Comparison of ENCODE assay signal across 21 mouse cellular contexts in genomic region chr17:23965805-23966425, GRCm38 (mm10). TPM values are rescaled to one million over a fixed set of nuclear protein-coding genes. Genes with fewer than 3 reads are reported as not detected.
DNase-seq lines count a peak whose midpoint lies in the region; ATAC-seq and TF ChIP-seq lines count a peak whose summit lies in the region.
"Had no signal": no experiment of that assay in that cellular context is flagged by ENCODE, and none has a peak within 500 bp of the region (broad histone marks: within the 10 kb centered on the region; RNA-seq: fewer than 3 reads in every experiment).

No protein-coding gene starts in this region.

- H3K36me3 ChIP-seq in heart, embryonic 13.5 days = no peaks in the 10 kb centered on the region
- H3K36me3 ChIP-seq in heart, embryonic 11.5 days (ENCODE audit: control insufficient read depth, insufficient read depth, low read length) = no peaks in the 10 kb centered on the region
- no peaks in the 10 kb centered on the region for H3K36me3 ChIP-seq in kidney, adult 2 months (ENCODE audit: control insufficient read depth, insufficient read depth, low read length)
- H3K36me3 ChIP-seq: liver, embryonic 12.5 days had no signal

- no peaks in the 10 kb centered on the region for H3K4me1 ChIP-seq in heart, embryonic 13.5 days
- no peaks in the 10 kb centered on the region for H3K4me1 ChIP-seq in heart, embryonic 11.5 days (ENCODE audit: control insufficient read depth, insufficient read depth, low read length)
- peaks cover 3% of the 10 kb centered on the region; the same call in 1 of the 2 replicates for H3K4me1 ChIP-seq in cerebellum, adult 2 months (ENCODE audit: control insufficient read depth, insufficient read depth, low read length)
- peaks cover 7% of the 10 kb centered on the region for H3K4me1 ChIP-seq in kidney, adult 2 months (ENCODE audit: control insufficient read depth, insufficient read depth, low read length)
- H3K4me1 ChIP-seq: liver, embryonic 12.5 days had no signal

- H3K4me2 ChIP-seq in heart, embryonic 13.5 days = no peak overlapping the region
- no peak overlapping the region for H3K4me2 ChIP-seq in heart, embryonic 11.5 days
- H3K4me2 ChIP-seq: liver, embryonic 12.5 days had no signal

- ATAC-seq in heart, embryonic 13.5 days (ENCODE audit: extremely low read depth, insufficient number of reproducible peaks, low FRiP score, low TSS enrichment) = no peak
- ATAC-seq in heart, embryonic 11.5 days (replicated peaks; ENCODE audit: insufficient number of reproducible peaks, low FRiP score, low TSS enrichment) = no peak
- ATAC-seq: inflammation-experienced regulatory T-cells, adult 6 months; liver, embryonic 12.5 days; lung, postnatal 0 days had no signal

- DNase-seq in R1 (ENCODE audit: low read depth, low spot score) = peak; percentile 55
- DNase-seq in cerebellum, adult 2 months = peak; percentile 36 to 47
- peak; percentile 14 to 48 for DNase-seq in layer of hippocampus, adult 18-20 months (ENCODE audit: low spot score in 2 of 2)
- no peak for DNase-seq in B cell, adult 2 months
- DNase-seq in kidney, postnatal 4 days = no peak
- DNase-seq in kidney, adult 2 months = no peak
- DNase-seq: embryo, embryonic 11 days; gastrocnemius, adult 2 months; heart, postnatal 14 days; kidney, postnatal 36 days; midbrain, embryonic 14.5 days; right cerebral cortex, postnatal 4 days; thymus, postnatal 25 days had no signal

- WGBS in heart, embryonic 13.5 days = 43% methylated on average over 6 of the region's 6 CpGs
- WGBS in heart, embryonic 11.5 days (ENCODE audit: insufficient replicate concordance) = 38% methylated on average over 6 of the region's 6 CpGs
- WGBS in cerebellum, adult 2 months = 23% methylated on average over 6 of the region's 6 CpGs
- WGBS in kidney, adult 2 months = 56% methylated on average over 6 of the region's 6 CpGs

- no peak for TF ChIP-seq POLR2A in cerebellum, adult 2 months (IDR thresholded peaks at IDR 0.05; ENCODE audit: borderline replicate concordance, insufficient read depth, low read length)
- no peak for TF ChIP-seq POLR2A in kidney, adult 2 months (IDR thresholded peaks at IDR 0.05; ENCODE audit: low read depth, low read length)

- H3K27me3 ChIP-seq in heart, embryonic 13.5 days (replicated peaks) = no peaks in the 10 kb centered on the region; the same call in 1 of the 2 replicates
- no peaks in the 10 kb centered on the region for H3K27me3 ChIP-seq in heart, embryonic 11.5 days (ENCODE audit: control insufficient read depth, insufficient read depth, low read length)
- H3K27me3 ChIP-seq in cerebellum, adult 2 months (ENCODE audit: control insufficient read depth, insufficient read depth, low read length) = no peaks in the 10 kb centered on the region
- no peaks in the 10 kb centered on the region for H3K27me3 ChIP-seq in kidney, adult 2 months (replicated peaks; ENCODE audit: control insufficient read depth, insufficient read depth, low read length)
- H3K27me3 ChIP-seq: liver, embryonic 12.5 days had no signal

- no peak for TF ChIP-seq CTCF in cerebellum, adult 2 months (IDR thresholded peaks at IDR 0.05; ENCODE audit: borderline replicate concordance, insufficient read depth, low read depth, low read length)
- TF ChIP-seq CTCF in kidney, adult 2 months (conservative IDR thresholded peaks at IDR 0.05; ENCODE audit: insufficient read depth, insufficient read length, low read depth, low read length) = no peak

- H3K4me3 ChIP-seq in heart, embryonic 13.5 days = no peak overlapping the region
- H3K4me3 ChIP-seq in heart, embryonic 11.5 days (ENCODE audit: low read depth, low read length) = no peak overlapping the region
- no peak overlapping the region for H3K4me3 ChIP-seq in cerebellum, adult 2 months (replicated peaks; ENCODE audit: insufficient read depth, low read depth, low read length)
- no peak overlapping the region for H3K4me3 ChIP-seq in kidney, adult 2 months (ENCODE audit: insufficient read depth, low read depth, low read length)
- H3K4me3 ChIP-seq: gastrocnemius, adult 2 months; heart, adult 2 months; liver, embryonic 12.5 days had no signal

- peak overlapping the region; percentile 16; the same call in 1 of the 2 replicates for H3K9ac ChIP-seq in heart, embryonic 13.5 days
- no peak overlapping the region for H3K9ac ChIP-seq in heart, embryonic 11.5 days (ENCODE audit: low read depth, low read length)
- H3K9ac ChIP-seq: liver, embryonic 12.5 days had no signal

- H3K9me3 ChIP-seq in heart, embryonic 13.5 days = no peaks in the 10 kb centered on the region
- H3K9me3 ChIP-seq in heart, embryonic 11.5 days (replicated peaks; ENCODE audit: control insufficient read depth, low read length) = no peaks in the 10 kb centered on the region
- H3K9me3 ChIP-seq: liver, embryonic 12.5 days had no signal

- no peak overlapping the region for H3K27ac ChIP-seq in heart, embryonic 13.5 days (replicated peaks)
- no peak overlapping the region for H3K27ac ChIP-seq in heart, embryonic 11.5 days (ENCODE audit: low read depth, low read length)
- H3K27ac ChIP-seq in cerebellum, adult 2 months (ENCODE audit: insufficient read depth, low read length) = no peak overlapping the region
- no peak overlapping the region for H3K27ac ChIP-seq in kidney, adult 2 months (ENCODE audit: insufficient read depth, low read depth, low read length)
- H3K27ac ChIP-seq: gastrocnemius, adult 2 months; heart, adult 2 months; liver, embryonic 12.5 days had no signal

RNA-seq across cellular contexts. Expression of gene Sbpl, which starts 10.8 kb away (rescaled TPM):
- not detected in 2 replicates for polyA plus RNA-seq in heart, embryonic 13.5 days (2015; fragmentation: Nextera tagmentation; extraction: Ambion mirVana)
- not detected in 2 replicates for polyA plus RNA-seq in heart, embryonic 11.5 days (2014; fragmentation: Nextera tagmentation; extraction: Ambion mirVana)
- not detected in 2 replicates for polyA plus RNA-seq in cerebellum, adult 2 months (2012; rRNA removed)
- total RNA-seq in layer of hippocampus, adult 18-20 months (2021) = not detected
- polyA plus RNA-seq in kidney, adult 2 months (2012; rRNA removed) = not detected in 2 replicates
- total RNA-seq: gastrocnemius, adult 2 months; heart, adult 2 months; heart, postnatal 14 days; left cerebral cortex, postnatal 25 days had no signal
- polyA plus RNA-seq: heart, adult 2 months; inflammation-experienced regulatory T-cells, adult 6 months; liver, embryonic 12.5 days; lung, postnatal 0 days; midbrain, embryonic 14.5 days; stomach, embryonic 14.5 days had no signal

RNA-seq across cellular contexts. Expression of gene Prss30, which starts 14.5 kb away (rescaled TPM):
- 0.10 TPM in 1 of 2 replicates, not detected in the other for polyA plus RNA-seq in heart, embryonic 13.5 days (2015; fragmentation: Nextera tagmentation; extraction: Ambion mirVana)
- not detected in 2 replicates for polyA plus RNA-seq in heart, embryonic 11.5 days (2014; fragmentation: Nextera tagmentation; extraction: Ambion mirVana)
- 0.11 and 0.16 TPM in 2 replicates for polyA plus RNA-seq in cerebellum, adult 2 months (2012; rRNA removed)
- not detected for total RNA-seq in layer of hippocampus, adult 18-20 months (2021)
- 0.71 and 0.95 TPM in 2 replicates for polyA plus RNA-seq in kidney, adult 2 months (2012; rRNA removed)
- total RNA-seq: gastrocnemius, adult 2 months; heart, adult 2 months; heart, postnatal 14 days had no signal
- polyA plus RNA-seq: liver, embryonic 12.5 days; midbrain, embryonic 14.5 days; stomach, embryonic 14.5 days had no signal

RNA-seq across cellular contexts. Expression of gene Sbp, which starts 24.4 kb away (rescaled TPM):
- not detected in 2 replicates for polyA plus RNA-seq in heart, embryonic 13.5 days (2015; fragmentation: Nextera tagmentation; extraction: Ambion mirVana)
- not detected in 2 replicates for polyA plus RNA-seq in heart, embryonic 11.5 days (2014; fragmentation: Nextera tagmentation; extraction: Ambion mirVana)
- polyA plus RNA-seq in cerebellum, adult 2 months (2012; rRNA removed) = not detected in 2 replicates
- total RNA-seq in layer of hippocampus, adult 18-20 months (2021) = not detected
- polyA plus RNA-seq in kidney, adult 2 months (2012; rRNA removed) = not detected in 2 replicates
- total RNA-seq: gastrocnemius, adult 2 months; heart, adult 2 months; heart, postnatal 14 days; left cerebral cortex, postnatal 25 days had no signal
- polyA plus RNA-seq: heart, adult 2 months; inflammation-experienced regulatory T-cells, adult 6 months; liver, embryonic 12.5 days; lung, postnatal 0 days; midbrain, embryonic 14.5 days; stomach, embryonic 14.5 days had no signal

RNA-seq across cellular contexts. Expression of gene Prss22, which starts 32.0 kb away (rescaled TPM):
- 0.15 TPM in 1 of 2 replicates, not detected in the other for polyA plus RNA-seq in heart, embryonic 13.5 days (2015; fragmentation: Nextera tagmentation; extraction: Ambion mirVana)
- polyA plus RNA-seq in heart, embryonic 11.5 days (2014; fragmentation: Nextera tagmentation; extraction: Ambion mirVana) = 0.17 TPM in 1 of 2 replicates, not detected in the other
- not detected in 2 replicates for polyA plus RNA-seq in cerebellum, adult 2 months (2012; rRNA removed)
- not detected for total RNA-seq in layer of hippocampus, adult 18-20 months (2021)
- 0.23 and 0.26 TPM in 2 replicates for polyA plus RNA-seq in kidney, adult 2 months (2012; rRNA removed)
- total RNA-seq: gastrocnemius, adult 2 months; heart, adult 2 months; heart, postnatal 14 days had no signal
- polyA plus RNA-seq: heart, adult 2 months; inflammation-experienced regulatory T-cells, adult 6 months; liver, embryonic 12.5 days; midbrain, embryonic 14.5 days had no signal

RNA-seq across cellular contexts. Expression of gene Dcpp3, which starts 48.7 kb away (rescaled TPM):
- polyA plus RNA-seq in heart, embryonic 13.5 days (2015; fragmentation: Nextera tagmentation; extraction: Ambion mirVana) = not detected in 2 replicates
- polyA plus RNA-seq in heart, embryonic 11.5 days (2014; fragmentation: Nextera tagmentation; extraction: Ambion mirVana) = not detected in 2 replicates
- polyA plus RNA-seq in cerebellum, adult 2 months (2012; rRNA removed) = not detected in 2 replicates
- total RNA-seq in layer of hippocampus, adult 18-20 months (2021) = not detected
- polyA plus RNA-seq in kidney, adult 2 months (2012; rRNA removed) = not detected in 2 replicates
- total RNA-seq: gastrocnemius, adult 2 months; heart, adult 2 months; heart, postnatal 14 days; left cerebral cortex, postnatal 25 days had no signal
- polyA plus RNA-seq: heart, adult 2 months; inflammation-experienced regulatory T-cells, adult 6 months; liver, embryonic 12.5 days; midbrain, embryonic 14.5 days; stomach, embryonic 14.5 days had no signal

Comparison
In these comparisons a context has a peak if more than half of its experiments do, and no peak if none do; other contexts are left out.
1. DNase-seq: peak in R1 (single experiment), cerebellum, adult 2 months (2 of 2) and layer of hippocampus, adult 18-20 months (2 of 2); none in B cell, adult 2 months (0 of 2), kidney, postnatal 4 days (0 of 2) and kidney, adult 2 months (single experiment).